Mouse (Mus musculus) embryonic fibroblast, embryonic 13.5 days (primary cell): ENCODE data around the gene Dcpp3.
"Not testable (repeated sequence)": the region's sequence is repeated elsewhere in the genome, so short reads cannot be mapped to it uniquely, and the experiment has no call there.

Experiments
- CTCF ChIP-seq: IDR thresholded peaks from 2 replicates; pipeline ENCODE4 v1.5.1; 2011; ENCODE audit warnings: mild to moderate bottlenecking, control low read depth, low read length, moderate library complexity, borderline replicate concordance; ENCODE audit not compliant: insufficient read depth
- POLR2A ChIP-seq: IDR thresholded peaks from 2 replicates; pipeline ENCODE4 v1.6.1; 2011; ENCODE audit warnings: low read depth, mild to moderate bottlenecking, control low read depth, low read length, moderate library complexity

- not testable (repeated sequence) for TF ChIP-seq POLR2A, CTCF
Observed at GRCm38 (mm10) chr17:23950828-23951227, 33.6 kb downstream of the Dcpp3 start.
